8 mouse cellular contexts compared by ENCODE assay signal in the genomic region with DNA sequence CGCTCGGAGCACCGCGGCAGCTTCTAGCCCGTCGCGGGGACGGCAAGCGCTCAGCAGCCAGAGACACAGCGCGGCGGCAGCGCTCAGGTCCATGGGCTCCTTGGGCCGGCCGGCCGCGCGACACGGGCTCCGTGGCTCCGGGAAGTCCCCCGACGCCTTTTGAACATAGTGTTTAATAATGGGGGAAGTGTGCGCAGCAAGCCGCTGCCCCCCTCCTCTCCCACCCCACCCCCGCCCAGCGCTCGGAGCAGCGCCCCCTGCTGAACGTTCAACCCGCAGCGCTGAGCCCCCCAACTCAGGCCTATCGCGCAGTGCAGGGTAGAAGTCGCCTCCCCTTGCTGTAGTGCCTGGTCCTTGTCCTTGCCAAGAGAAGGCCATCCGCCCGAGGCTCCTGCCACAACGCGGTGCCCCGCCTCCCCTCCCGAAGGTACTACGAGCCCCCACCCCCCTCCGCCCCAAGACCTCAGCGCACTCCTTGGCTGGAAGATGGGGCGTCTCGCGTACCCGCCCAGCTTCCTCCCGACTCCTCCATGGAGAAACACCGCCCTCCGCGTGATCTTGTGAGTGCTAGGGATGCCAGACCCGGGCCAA. TPM values are rescaled to one million over a fixed set of nuclear protein-coding genes. Genes with fewer than 3 reads are reported as not detected.
DNase-seq lines count a peak whose midpoint lies in the region; ATAC-seq and TF ChIP-seq lines count a peak whose summit lies in the region.

A gene (minus strand): TSS at position 114 of the 591 bp plus-strand sequence.

- TF ChIP-seq POLR2A in small intestine, adult 2 months (IDR thresholded peaks at IDR 0.05; ENCODE audit: low read depth, low read length) = no peak

- no peaks in the 10 kb centered on the region for H3K36me3 ChIP-seq in lung, embryonic 14.5 days (ENCODE audit: insufficient read depth)
- no peaks in the 10 kb centered on the region for H3K36me3 ChIP-seq in embryonic facial prominence, embryonic 15.5 days
- no peaks in the 10 kb centered on the region for H3K36me3 ChIP-seq in limb, embryonic 10.5 days
- no peaks in the 10 kb centered on the region for H3K36me3 ChIP-seq in small intestine, adult 2 months (ENCODE audit: control insufficient read depth, insufficient read depth, low read length)

- H3K27ac ChIP-seq in lung, embryonic 14.5 days (ENCODE audit: low read depth) = no peak within 1 kb of the TSS
- no peak within 1 kb of the TSS for H3K27ac ChIP-seq in embryonic facial prominence, embryonic 15.5 days (replicated peaks)
- H3K27ac ChIP-seq in limb, embryonic 10.5 days = peak within 1 kb of the TSS; percentile 66
- no peak within 1 kb of the TSS for H3K27ac ChIP-seq in small intestine, adult 2 months (ENCODE audit: insufficient read depth, low read depth, low read length)

- WGBS in lung, embryonic 14.5 days = under 1% methylated on average over 50 of the region's 53 CpGs
- WGBS in embryonic facial prominence, embryonic 15.5 days = 1% methylated on average over 52 of the region's 53 CpGs
- under 1% methylated on average over 41 of the region's 53 CpGs for WGBS in limb, embryonic 10.5 days
- WGBS in small intestine, adult 2 months = 2% methylated on average over 53 of the region's 53 CpGs

- TF ChIP-seq CTCF in lung, embryonic 14.5 days (IDR thresholded peaks at IDR 0.05; ENCODE audit: low read depth) = peak; percentile 54
- no peak for TF ChIP-seq CTCF in small intestine, adult 2 months (IDR thresholded peaks at IDR 0.05; ENCODE audit: extremely low read depth, insufficient read length, insufficient replicate concordance, low read depth, low read length)

- H3K27me3 ChIP-seq in lung, embryonic 14.5 days (ENCODE audit: insufficient read depth, low read length) = peaks cover 84% of the 10 kb centered on the region
- H3K27me3 ChIP-seq in embryonic facial prominence, embryonic 15.5 days = peaks cover 94% of the 10 kb centered on the region
- H3K27me3 ChIP-seq in limb, embryonic 10.5 days (ENCODE audit: low read depth, poor library complexity, severe bottlenecking) = peaks cover 96% of the 10 kb centered on the region
- peaks cover 61% of the 10 kb centered on the region for H3K27me3 ChIP-seq in small intestine, adult 2 months (ENCODE audit: control insufficient read depth, insufficient read depth, low read length)

- H3K4me1 ChIP-seq in lung, embryonic 14.5 days (ENCODE audit: insufficient read depth) = no peaks in the 10 kb centered on the region; the same call in 1 of the 2 replicates
- H3K4me1 ChIP-seq in embryonic facial prominence, embryonic 15.5 days = peaks cover 45% of the 10 kb centered on the region
- peaks cover 47% of the 10 kb centered on the region for H3K4me1 ChIP-seq in limb, embryonic 10.5 days
- peaks cover 6% of the 10 kb centered on the region; the same call in 1 of the 2 replicates for H3K4me1 ChIP-seq in small intestine, adult 2 months (ENCODE audit: control insufficient read depth, insufficient read depth, insufficient read length, low read length)

- H3K9ac ChIP-seq in lung, embryonic 14.5 days = no peak within 1 kb of the TSS
- no peak within 1 kb of the TSS; the same call in 1 of the 2 replicates for H3K9ac ChIP-seq in embryonic facial prominence, embryonic 15.5 days

- peak; percentile 36 for DNase-seq in lung, embryonic 14.5 days
- no peak for DNase-seq in lung, postnatal 10 days
- DNase-seq in limb, embryonic 10.5 days (ENCODE audit: low spot score) = no peak
- DNase-seq in layer of hippocampus, adult 18-20 months (ENCODE audit: low spot score in 2 of 2) = no peak
- no peak for DNase-seq in urinary bladder, postnatal 4 days (ENCODE audit: low spot score in 2 of 2)
- no peak for DNase-seq in cerebellum, adult 9-10 months

- peak within 1 kb of the TSS; percentile 44 for H3K4me3 ChIP-seq in lung, embryonic 14.5 days (ENCODE audit: low read depth, low read length)
- peak within 1 kb of the TSS; percentile 52 for H3K4me3 ChIP-seq in embryonic facial prominence, embryonic 15.5 days (replicated peaks)
- H3K4me3 ChIP-seq in limb, embryonic 10.5 days = peak within 1 kb of the TSS; percentile 54
- H3K4me3 ChIP-seq in small intestine, adult 2 months (ENCODE audit: low read depth, low read length) = peak within 1 kb of the TSS; percentile 45

- peak; percentile 51; the same call in 1 of the 2 replicates for ATAC-seq in lung, embryonic 14.5 days (ENCODE audit: insufficient read depth)
- 0 out of 2 replicates have a peak, but pooled peaks have one; percentile 17 for ATAC-seq in embryonic facial prominence, embryonic 15.5 days (ENCODE audit: insufficient number of reproducible peaks, low FRiP score, low TSS enrichment, low read depth)

- no peaks in the 10 kb centered on the region for H3K9me3 ChIP-seq in lung, embryonic 14.5 days (ENCODE audit: low read depth, low read length)
- no peaks in the 10 kb centered on the region for H3K9me3 ChIP-seq in embryonic facial prominence, embryonic 15.5 days (replicated peaks)
- H3K9me3 ChIP-seq in limb, embryonic 10.5 days (replicated peaks) = no peaks in the 10 kb centered on the region

- peak within 1 kb of the TSS; percentile 74 for H3K4me2 ChIP-seq in lung, embryonic 14.5 days
- H3K4me2 ChIP-seq in embryonic facial prominence, embryonic 15.5 days (replicated peaks) = peak within 1 kb of the TSS; percentile 88

RNA-seq across cellular contexts. Expression of the gene that starts here (rescaled TPM):
- not detected in 2 replicates for polyA plus RNA-seq in lung, embryonic 14.5 days (2014; fragmentation: Nextera tagmentation; extraction: Ambion mirVana)
- polyA plus RNA-seq in embryonic facial prominence, embryonic 15.5 days (2015; fragmentation: Nextera tagmentation; extraction: Ambion mirVana) = 0.54 and 0.85 TPM in 2 replicates
- 0.13 and 0.14 TPM in 2 replicates for polyA plus RNA-seq in limb, embryonic 10.5 days (2016; fragmentation: Nextera tagmentation; extraction: Ambion mirVana)
- polyA plus RNA-seq in small intestine, adult 2 months (2012; rRNA removed) = not detected in 2 replicates
- under 1 TPM; 0.30 to 0.59 TPM for total RNA-seq in layer of hippocampus, adult 18-20 months (2021)

Comparison
In these comparisons a context has a peak if more than half of its experiments do, and no peak if none do; other contexts are left out.
1. Peak in DNase-seq, ATAC-seq, H3K4me3 ChIP-seq and H3K4me2 ChIP-seq in lung, embryonic 14.5 days; RNA of the gene not detected or under 1 TPM.
2. Peak in ATAC-seq, H3K4me3 ChIP-seq and H3K4me2 ChIP-seq in embryonic facial prominence, embryonic 15.5 days; RNA of the gene not detected or under 1 TPM.